Mouse (Mus musculus) layer of hippocampus, postnatal 36 days (tissue): Measurements from ENCODE around the gene Eif4g3. TPM values are rescaled to one million over a fixed set of nuclear protein-coding genes. Genes with fewer than 3 reads are reported as not detected.
"Not testable (repeated sequence)": the region's sequence is repeated elsewhere in the genome, so short reads cannot be mapped to it uniquely, and the experiment has no call there.

Experiments used
- DNase-seq, 2 experiments: peaks; one replicate each; pipeline ENCODE4 v3.0.0; 2022
- total RNA-seq, 2 experiments: library from RNA; stranded (reverse); gene quantifications; 2 replicates each; pipeline ENCODE4 v1.2.3; 2021

Eif4g3 gene
- total RNA-seq, 2 experiments from 2014 or later: 142 to 157 TPM

- DNase-seq: no peak
These were observed 30.7 kb downstream of the Eif4g3 start for GRCm38 (mm10) chr4:138023403-138024100.

- DNase-seq: no peak
These were observed 36.3 kb downstream of the Eif4g3 start for GRCm38 (mm10) chr4:138029168-138029567.

GRCm38 (mm10) chr4:138031828-138032227 lies 39.0 kb downstream of the Eif4g3 start:
- DNase-seq: no peak

GRCm38 (mm10) chr4:138033871-138034270 lies 41.0 kb downstream of the Eif4g3 start:
- DNase-seq: no peak

- DNase-seq: no peak
These were observed 42.8 kb downstream of the Eif4g3 start for GRCm38 (mm10) chr4:138035435-138036120.

GRCm38 (mm10) chr4:138037110-138037509 lies 44.3 kb downstream of the Eif4g3 start:
- no peak for DNase-seq

- no peak for DNase-seq
These were observed 45.1 kb downstream of the Eif4g3 start for GRCm38 (mm10) chr4:138037896-138038295.

GRCm38 (mm10) chr4:138038365-138039274 lies 45.8 kb downstream of the Eif4g3 start:
- DNase-seq: no peak

- DNase-seq: peak in 1 of 2 experiments; percentile 45
These were observed 46.4 kb downstream of the Eif4g3 start for GRCm38 (mm10) chr4:138039275-138039651.

GRCm38 (mm10) chr4:138040589-138040988 lies 47.8 kb downstream of the Eif4g3 start:
- DNase-seq: no peak

- DNase-seq: no peak
These were observed 48.9 kb downstream of the Eif4g3 start for GRCm38 (mm10) chr4:138041566-138042256.

- DNase-seq: no peak
These were observed 49.4 kb downstream of the Eif4g3 start for GRCm38 (mm10) chr4:138042257-138042589.

GRCm38 (mm10) chr4:138042625-138043024 lies 49.8 kb downstream of the Eif4g3 start:
- DNase-seq: no peak

- no peak for DNase-seq
These were observed 52.1 kb downstream of the Eif4g3 start for GRCm38 (mm10) chr4:138044841-138045500.

- no peak for DNase-seq
These were observed 53.0 kb downstream of the Eif4g3 start for GRCm38 (mm10) chr4:138045809-138046208.

GRCm38 (mm10) chr4:138046371-138046770 lies 53.5 kb downstream of the Eif4g3 start:
- no peak for DNase-seq

- DNase-seq: no peak
These were observed 56.7 kb downstream of the Eif4g3 start for GRCm38 (mm10) chr4:138049547-138049946.

- DNase-seq: no peak
These were observed 58.7 kb downstream of the Eif4g3 start for GRCm38 (mm10) chr4:138051488-138051887.

GRCm38 (mm10) chr4:138056658-138057057 lies 63.8 kb downstream of the Eif4g3 start:
- DNase-seq: no peak

GRCm38 (mm10) chr4:138057196-138057754 lies 64.5 kb downstream of the Eif4g3 start:
- DNase-seq: not testable (repeated sequence)

- DNase-seq: no peak
These were observed 68.3 kb downstream of the Eif4g3 start for GRCm38 (mm10) chr4:138061161-138061560.
